In genomic region chr13:51315779-51316041, GRCm38 (mm10) we compare ENCODE assay signal across 14 mouse cellular contexts.
A peak's percentile ranks its signal among the peaks of the same experiment; 100 is the strongest.
DNase-seq lines count a peak whose midpoint lies in the region; ATAC-seq and TF ChIP-seq lines count a peak whose summit lies in the region.
"Had no signal": no experiment of that assay in that cellular context is flagged by ENCODE, and none has a peak within 500 bp of the region (broad histone marks: within the 10 kb centered on the region; RNA-seq: fewer than 3 reads in every experiment).

No protein-coding gene starts in this region.

- H3K27ac ChIP-seq in heart, adult 2 months = peak overlapping the region; percentile 36
- H3K27ac ChIP-seq in liver, adult 2 months (replicated peaks; ENCODE audit: insufficient read depth, low read depth, low read length) = 0 out of 2 replicates have a peak overlapping the region, but pooled peaks have one; percentile 30
- H3K27ac ChIP-seq in embryonic fibroblast, embryonic 13.5 days (ENCODE audit: insufficient read depth, low read length) = peak overlapping the region; percentile 100
- H3K27ac ChIP-seq in midbrain, embryonic 13.5 days = peak overlapping the region; percentile 87
- H3K27ac ChIP-seq: macrophage had no signal

- no peak for ATAC-seq in midbrain, embryonic 13.5 days

- H3K4me2 ChIP-seq in midbrain, embryonic 13.5 days (replicated peaks) = no peak overlapping the region
- H3K4me2 ChIP-seq: neural tube, embryonic 15.5 days had no signal

- no peak for TF ChIP-seq CTCF in heart, adult 2 months (IDR thresholded peaks at IDR 0.05)
- TF ChIP-seq CTCF in liver, adult 2 months (IDR thresholded peaks at IDR 0.05; ENCODE audit: low read depth, low read length) = no peak
- TF ChIP-seq CTCF in embryonic fibroblast, embryonic 13.5 days (IDR thresholded peaks at IDR 0.05; ENCODE audit: borderline replicate concordance, insufficient read depth, low read length) = no peak

- H3K36me3 ChIP-seq in heart, adult 2 months (ENCODE audit: control insufficient read depth, insufficient read depth, low read length) = no peaks in the 10 kb centered on the region
- H3K36me3 ChIP-seq in liver, adult 2 months (ENCODE audit: control insufficient read depth, insufficient read depth, low read length) = no peaks in the 10 kb centered on the region
- H3K36me3 ChIP-seq in midbrain, embryonic 13.5 days = no peaks in the 10 kb centered on the region
- H3K36me3 ChIP-seq: neural tube, embryonic 15.5 days had no signal

- H3K79me2 ChIP-seq in heart, adult 2 months (replicated peaks; ENCODE audit: control insufficient read depth, insufficient read depth, low read length) = no peaks in the 10 kb centered on the region
- H3K79me2 ChIP-seq in liver, adult 2 months (ENCODE audit: control insufficient read depth, insufficient read depth, low read length) = no peaks in the 10 kb centered on the region

- no peak overlapping the region for H3K4me3 ChIP-seq in heart, adult 2 months
- no peak overlapping the region for H3K4me3 ChIP-seq in liver, adult 2 months (ENCODE audit: insufficient read depth, low read depth, low read length)
- H3K4me3 ChIP-seq in embryonic fibroblast, embryonic 13.5 days (ENCODE audit: insufficient read depth, low read length) = no peak overlapping the region
- H3K4me3 ChIP-seq in midbrain, embryonic 13.5 days (replicated peaks) = no peak overlapping the region
- H3K4me3 ChIP-seq: erythroblast, embryonic 14.5 days; neural tube, embryonic 15.5 days had no signal

- no peak overlapping the region for H3K9ac ChIP-seq in heart, adult 2 months (ENCODE audit: low read depth, low read length)
- H3K9ac ChIP-seq in liver, adult 2 months (ENCODE audit: low read depth, low read length) = no peak overlapping the region
- H3K9ac ChIP-seq in midbrain, embryonic 13.5 days (replicated peaks) = no peak overlapping the region
- H3K9ac ChIP-seq: neural tube, embryonic 15.5 days had no signal

- TF ChIP-seq EP300 in heart, adult 2 months (IDR thresholded peaks at IDR 0.05; ENCODE audit: insufficient read depth, low read depth, low read length) = no peak

- intact Hi-C loops in heart, adult 2 months (cut with DNase I) = no loop called here
- intact Hi-C loops in heart, postnatal 36 days (cut with DNase I) = no loop called here

- no peaks in the 10 kb centered on the region for H3K9me3 ChIP-seq in midbrain, embryonic 13.5 days
- H3K9me3 ChIP-seq: neural tube, embryonic 15.5 days had no signal

- H3K4me1 ChIP-seq in heart, adult 2 months (ENCODE audit: control insufficient read depth, insufficient read depth, low read length) = peaks cover 6% of the 10 kb centered on the region
- no peaks in the 10 kb centered on the region; the same call in 1 of the 2 replicates for H3K4me1 ChIP-seq in liver, adult 2 months (ENCODE audit: control insufficient read depth, insufficient read depth, low read length)
- H3K4me1 ChIP-seq in embryonic fibroblast, embryonic 13.5 days (ENCODE audit: control insufficient read depth, insufficient read depth, low read length) = peaks cover 26% of the 10 kb centered on the region
- H3K4me1 ChIP-seq in midbrain, embryonic 13.5 days (replicated peaks) = peaks cover 40% of the 10 kb centered on the region

- no peak for DNase-seq in heart, adult 2 months
- no peak for DNase-seq in heart, postnatal 36 days
- no peak for DNase-seq in liver, adult 2 months (ENCODE audit: extremely low read depth, low read depth, low spot score)
- no peak for DNase-seq in liver
- no peak for DNase-seq in embryo, embryonic 10 days (ENCODE audit: low spot score)
- DNase-seq in urinary bladder, adult 18-20 months (ENCODE audit: low spot score in 2 of 2) = no peak
- DNase-seq: cerebellum, adult 9-10 months; kidney, postnatal 25 days; right cerebral cortex, postnatal 14 days had no signal

- WGBS in heart, adult 2 months = 76% methylated on average over 5 of the region's 5 CpGs
- 71% methylated on average over 5 of the region's 5 CpGs for WGBS in liver, adult 2 months
- 66% methylated on average over 5 of the region's 5 CpGs for WGBS in midbrain, embryonic 13.5 days

- no peak for TF ChIP-seq POLR2A in heart, adult 2 months (IDR thresholded peaks at IDR 0.05; ENCODE audit: insufficient read depth, low read depth, low read length)
- no peak for TF ChIP-seq POLR2A in liver, adult 2 months (IDR thresholded peaks at IDR 0.05; ENCODE audit: extremely low read depth, insufficient read depth, low read length)
- TF ChIP-seq POLR2A in embryonic fibroblast, embryonic 13.5 days (IDR thresholded peaks at IDR 0.05; ENCODE audit: low read depth, low read length) = no peak

- H3K27me3 ChIP-seq in heart, adult 2 months (ENCODE audit: control insufficient read depth, insufficient read depth, low read length) = no peaks in the 10 kb centered on the region
- no peaks in the 10 kb centered on the region for H3K27me3 ChIP-seq in liver, adult 2 months (ENCODE audit: control insufficient read depth, insufficient read depth, low read length)
- H3K27me3 ChIP-seq in midbrain, embryonic 13.5 days = no peaks in the 10 kb centered on the region
- H3K27me3 ChIP-seq: neural tube, embryonic 15.5 days had no signal

Comparison
In these comparisons a context has a peak if more than half of its experiments do, and no peak if none do; other contexts are left out.
1. H3K27ac ChIP-seq: peak in every context shown above with its lines; median percentile 100 in embryonic fibroblast, embryonic 13.5 days; 87 in midbrain, embryonic 13.5 days; 36 in heart, adult 2 months; 30 in liver, adult 2 months.